Mouse (Mus musculus): ENCODE data around the gene Hk2.

GRCm38 (mm10) chr6:82705221-82705620 lies 69.0 kb downstream of the Hk2 start, which contains the start of gene Pole4:
- TF ChIP-seq CTCF (IDR thresholded peaks at IDR 0.05; ENCODE audit: low read depth) (no peak), EP300 (IDR thresholded peaks at IDR 0.05; ENCODE audit: low read depth) (no peak)
